Mouse (Mus musculus) urinary bladder, postnatal 14 days (tissue): ENCODE data around the gene Mmp11.
A peak's percentile ranks its signal among the peaks of the same experiment; 100 is the strongest.
"Not testable (repeated sequence)": the region's sequence is repeated elsewhere in the genome, so short reads cannot be mapped to it uniquely, and the experiment has no call there.

Experiments
- DNase-seq: peaks from one replicate; pipeline ENCODE4 v3.0.0; 2021; ENCODE audit warnings: low spot score

Gene Mmp11

GRCm38 (mm10) chr10:75896208-75896607 is 40.1 kb downstream of the Mmp11 start:
- DNase-seq, result no peak

- DNase-seq, result no peak
Measured at GRCm38 (mm10) chr10:75895730-75896129, 40.6 kb downstream of the Mmp11 start.

- DNase-seq, result no peak
Measured at GRCm38 (mm10) chr10:75894601-75895000, 41.7 kb downstream of the Mmp11 start.

- peak; percentile 93 for DNase-seq
Measured at GRCm38 (mm10) chr10:75893089-75893750, 43.1 kb downstream of the Mmp11 start, which contains the start of gene Derl3. TSS of gene Derl3 (plus strand) at chr10:75893413.

- DNase-seq, result peak; percentile 16
Measured at GRCm38 (mm10) chr10:75889406-75890153, 46.7 kb downstream of the Mmp11 start.

GRCm38 (mm10) chr10:75887504-75887903 is 48.8 kb downstream of the Mmp11 start:
- not testable (repeated sequence) for DNase-seq

- DNase-seq, result no peak
Measured at GRCm38 (mm10) chr10:75884742-75885141, 51.6 kb downstream of the Mmp11 start.

- DNase-seq, result peak; percentile 81
Measured at GRCm38 (mm10) chr10:75883232-75883552, 53.1 kb downstream of the Mmp11 start.

GRCm38 (mm10) chr10:75882433-75883231 is 53.7 kb downstream of the Mmp11 start:
- no peak for DNase-seq

GRCm38 (mm10) chr10:75881578-75882432 is 54.5 kb downstream of the Mmp11 start:
- no peak for DNase-seq

- DNase-seq, result peak; percentile 51
Measured at GRCm38 (mm10) chr10:75880771-75881577, 55.3 kb downstream of the Mmp11 start.

GRCm38 (mm10) chr10:75880351-75880750 is 55.9 kb downstream of the Mmp11 start:
- no peak for DNase-seq

GRCm38 (mm10) chr10:75878836-75879235 is 57.5 kb downstream of the Mmp11 start:
- DNase-seq, result no peak

- DNase-seq, result no peak
Measured at GRCm38 (mm10) chr10:75873543-75874170, 62.6 kb downstream of the Mmp11 start.
